Comparison of ENCODE assay signal across 12 mouse cellular contexts in genomic region chr12:56258401-56259050, GRCm38 (mm10).
A peak's percentile ranks its signal among the peaks of the same experiment; 100 is the strongest.
DNase-seq lines count a peak whose midpoint lies in the region; ATAC-seq and TF ChIP-seq lines count a peak whose summit lies in the region.
"Had no signal": no experiment of that assay in that cellular context is flagged by ENCODE, and none has a peak within 500 bp of the region (broad histone marks: within the 10 kb centered on the region; RNA-seq: fewer than 3 reads in every experiment).

No protein-coding gene starts in this region.

- peak; percentile 7 for DNase-seq in heart, adult 11 months
- DNase-seq in layer of hippocampus, adult 2 months (ENCODE audit: low spot score in 2 of 2) = peak; percentile 24 to 61
- DNase-seq in midbrain, postnatal 0 days (ENCODE audit: low spot score) = peak; percentile 67
- no peak for DNase-seq in yolk sac, embryonic 10.5 days (ENCODE audit: low spot score)
- DNase-seq in thymus, postnatal 36 days = no peak
- no peak for DNase-seq in heart, adult 18-20 months
- DNase-seq: gastrocnemius, postnatal 10 days; kidney, adult 8-10 months; right cerebral cortex, postnatal 14 days had no signal

- no peaks in the 10 kb centered on the region for H3K27me3 ChIP-seq in heart, embryonic 11.5 days (ENCODE audit: control insufficient read depth, insufficient read depth, low read length)
- no peaks in the 10 kb centered on the region for H3K27me3 ChIP-seq in forebrain, embryonic 13.5 days
- H3K27me3 ChIP-seq in midbrain, postnatal 0 days (ENCODE audit: insufficient read depth, low read length) = no peaks in the 10 kb centered on the region

- 80% methylated on average over 14 of the region's 14 CpGs for WGBS in heart, embryonic 11.5 days (ENCODE audit: insufficient replicate concordance)
- WGBS in forebrain, embryonic 13.5 days = 29% methylated on average over 14 of the region's 14 CpGs
- 30% methylated on average over 14 of the region's 14 CpGs for WGBS in midbrain, postnatal 0 days

- no peak for ATAC-seq in heart, embryonic 11.5 days (replicated peaks; ENCODE audit: insufficient number of reproducible peaks, low FRiP score, low TSS enrichment)
- ATAC-seq in forebrain, embryonic 13.5 days = peak; percentile 71
- ATAC-seq in midbrain, postnatal 0 days (ENCODE audit: low FRiP score) = 0 out of 2 replicates have a peak, but pooled peaks have one; percentile 42

- H3K9me3 ChIP-seq in heart, embryonic 11.5 days (replicated peaks; ENCODE audit: control insufficient read depth, low read length) = no peaks in the 10 kb centered on the region
- no peaks in the 10 kb centered on the region for H3K9me3 ChIP-seq in forebrain, embryonic 13.5 days (replicated peaks)
- no peaks in the 10 kb centered on the region for H3K9me3 ChIP-seq in midbrain, postnatal 0 days (ENCODE audit: low read length)

- no peak overlapping the region for H3K4me2 ChIP-seq in heart, embryonic 11.5 days
- H3K4me2 ChIP-seq in forebrain, embryonic 13.5 days = peak overlapping the region; percentile 37; the same call in 1 of the 2 replicates
- peak overlapping the region; percentile 16; the same call in 1 of the 2 replicates for H3K4me2 ChIP-seq in midbrain, postnatal 0 days (ENCODE audit: low read depth, low read length, poor library complexity, severe bottlenecking)

- H3K4me1 ChIP-seq in heart, embryonic 11.5 days (ENCODE audit: control insufficient read depth, insufficient read depth, low read length) = no peaks in the 10 kb centered on the region
- peaks cover 12% of the 10 kb centered on the region for H3K4me1 ChIP-seq in forebrain, embryonic 13.5 days
- peaks cover 3% of the 10 kb centered on the region; the same call in 1 of the 2 replicates for H3K4me1 ChIP-seq in midbrain, postnatal 0 days (ENCODE audit: insufficient read depth, low read length)

- no peaks in the 10 kb centered on the region for H3K36me3 ChIP-seq in heart, embryonic 11.5 days (ENCODE audit: control insufficient read depth, insufficient read depth, low read length)
- no peaks in the 10 kb centered on the region for H3K36me3 ChIP-seq in forebrain, embryonic 13.5 days (ENCODE audit: poor library complexity, severe bottlenecking)
- no peaks in the 10 kb centered on the region for H3K36me3 ChIP-seq in midbrain, postnatal 0 days (ENCODE audit: insufficient read depth, low read length)

- H3K27ac ChIP-seq in heart, embryonic 11.5 days (ENCODE audit: low read depth, low read length) = no peak overlapping the region
- peak overlapping the region; percentile 53 for H3K27ac ChIP-seq in forebrain, embryonic 13.5 days
- peak overlapping the region; percentile 86 for H3K27ac ChIP-seq in layer of hippocampus, adult 2 months
- peak overlapping the region; percentile 44; the same call in 1 of the 2 replicates for H3K27ac ChIP-seq in midbrain, postnatal 0 days (ENCODE audit: low read depth, low read length)

- TF ChIP-seq CTCF in layer of hippocampus, adult 2 months (conservative IDR thresholded peaks at IDR 0.05) = no peak
- TF ChIP-seq CTCF in midbrain, postnatal 0 days (IDR thresholded peaks at IDR 0.05) = no peak

- H3K4me3 ChIP-seq in heart, embryonic 11.5 days (ENCODE audit: low read depth, low read length) = no peak overlapping the region
- no peak overlapping the region for H3K4me3 ChIP-seq in forebrain, embryonic 13.5 days
- H3K4me3 ChIP-seq in layer of hippocampus, adult 2 months = peak overlapping the region; percentile 37; the same call in 1 of the 2 replicates
- H3K4me3 ChIP-seq in midbrain, postnatal 0 days (ENCODE audit: low read depth, low read length) = no peak overlapping the region
- H3K4me3 ChIP-seq: myocyte had no signal

- H3K9ac ChIP-seq in heart, embryonic 11.5 days (ENCODE audit: low read depth, low read length) = no peak overlapping the region
- H3K9ac ChIP-seq in forebrain, embryonic 13.5 days = no peak overlapping the region
- no peak overlapping the region for H3K9ac ChIP-seq in midbrain, postnatal 0 days (replicated peaks; ENCODE audit: low read length, poor library complexity, severe bottlenecking)

Comparison
In these comparisons a context has a peak if more than half of its experiments do, and no peak if none do; other contexts are left out.
1. DNase-seq: peak in heart, adult 11 months (single experiment), layer of hippocampus, adult 2 months (2 of 2) and midbrain, postnatal 0 days (single experiment); none in yolk sac, embryonic 10.5 days (single experiment), thymus, postnatal 36 days (0 of 2) and heart, adult 18-20 months (0 of 2).